Mouse (Mus musculus): ENCODE measurements around the gene 6430550D23Rik.

DNA sequence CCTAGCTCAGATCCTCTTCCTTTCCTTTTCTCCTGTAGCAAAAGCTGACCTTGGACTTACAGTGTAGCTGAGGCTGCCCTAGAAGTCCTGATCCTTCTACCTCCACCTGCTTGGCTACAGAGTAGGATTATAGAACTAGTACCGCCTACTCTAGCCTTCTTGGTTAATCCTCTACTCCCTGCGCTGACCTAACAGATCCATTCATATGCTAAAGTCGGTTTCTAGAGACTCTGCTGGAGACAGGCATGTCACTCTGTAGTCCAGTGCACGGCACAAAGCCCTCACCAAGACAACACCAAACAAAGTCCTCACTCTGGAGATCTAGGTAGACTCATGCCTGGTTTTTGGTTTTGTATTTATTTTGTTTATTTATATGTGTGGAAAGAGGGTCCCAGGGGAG, 61.3 kb downstream of the 6430550D23Rik start:
- no peak for TF ChIP-seq POLR2A (IDR thresholded peaks at IDR 0.05; ENCODE audit: extremely low read depth, insufficient read depth, low read length)
- TF ChIP-seq CTCF (IDR thresholded peaks at IDR 0.05; ENCODE audit: extremely low read depth, insufficient read depth, low read length): no peak

Measured in cortical plate, adult 2 months (tissue).